Mouse (Mus musculus): ENCODE results near the gene Lrba.

DNA sequence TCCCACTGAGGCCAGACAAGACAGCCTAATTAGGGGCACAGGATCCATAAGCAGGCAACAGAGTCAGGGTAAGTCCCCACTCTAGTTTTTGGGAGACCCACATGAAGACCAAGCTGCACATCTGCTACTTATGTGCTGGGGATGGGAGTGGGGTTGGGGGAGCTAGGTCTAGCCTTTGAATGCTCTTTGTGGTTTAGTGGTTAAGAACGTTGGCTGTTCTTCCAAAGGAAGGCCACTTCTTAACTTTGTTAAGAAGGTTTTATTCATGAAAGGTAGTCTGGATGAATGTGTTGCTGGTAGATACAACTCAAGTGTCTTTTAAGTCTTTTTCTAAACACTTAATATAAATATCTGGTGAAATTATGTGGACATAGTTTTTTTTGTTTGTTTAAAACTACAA, 51.2 kb downstream of the Lrba start:
- TF ChIP-seq CTCF (IDR thresholded peaks at IDR 0.05; ENCODE audit: low read depth): no peak
- TF ChIP-seq EP300 (IDR thresholded peaks at IDR 0.05; ENCODE audit: low read depth): no peak
